Mouse (Mus musculus) heart, embryonic 11.5 days (tissue): Measurements from ENCODE around the gene Arsb. TPM values are rescaled to one million over a fixed set of nuclear protein-coding genes. Genes with fewer than 3 reads are reported as not detected.
A peak's percentile ranks its signal among the peaks of the same experiment; 100 is the strongest.

Experiments used
- ATAC-seq: fragments of 200-750 bp; cut with Nextera tagmentation; replicated peaks from 2 replicates; pipeline ENCODE4 v1.8.0; 2017; ENCODE audit warnings: moderate library complexity; ENCODE audit not compliant: insufficient number of reproducible peaks, low FRiP score, low TSS enrichment
- H3K27ac ChIP-seq: fragments of 300-500 bp; sonication (generic); 2 replicates; pipeline ENCODE4 v1.5.1; 2014; ENCODE audit warnings: mild to moderate bottlenecking, low read depth, low read length
- H3K27me3 ChIP-seq: fragments of 300-500 bp; sonication (generic); 2 replicates; pipeline ENCODE4 v1.6.1; 2014; ENCODE audit warnings: mild to moderate bottlenecking, low read length, mixed read lengths; ENCODE audit not compliant: control insufficient read depth, insufficient read depth
- H3K36me3 ChIP-seq: fragments of 300-500 bp; sonication (generic); 2 replicates; pipeline ENCODE4 v1.6.1; 2014; ENCODE audit warnings: mild to moderate bottlenecking, low read length, moderate library complexity, mixed read lengths; ENCODE audit not compliant: control insufficient read depth, insufficient read depth
- H3K4me1 ChIP-seq: fragments of 300-500 bp; sonication (generic); 2 replicates; pipeline ENCODE4 v1.6.1; 2014; ENCODE audit warnings: low read length; ENCODE audit not compliant: control insufficient read depth, insufficient read depth
- H3K4me2 ChIP-seq: fragments of 300-500 bp; sonication (generic); 2 replicates; pipeline ENCODE4 v1.6.1; 2014; ENCODE audit warnings: mild to moderate bottlenecking, moderate library complexity
- H3K4me3 ChIP-seq: fragments of 300-500 bp; sonication (generic); 2 replicates; pipeline ENCODE4 v1.5.1; 2014; ENCODE audit warnings: low read depth, low read length
- H3K9ac ChIP-seq: fragments of 300-500 bp; sonication (generic); 2 replicates; pipeline ENCODE4 v1.6.1; 2014; ENCODE audit warnings: mild to moderate bottlenecking, low read depth, low read length, moderate library complexity
- H3K9me3 ChIP-seq: fragments of 300-500 bp; sonication (generic); replicated peaks from 2 replicates; pipeline ENCODE4 v1.6.1; 2016; ENCODE audit warnings: low read length; ENCODE audit not compliant: control insufficient read depth
- WGBS: fragments of 180-500 bp; shearing (Covaris S2); extraction: QIAGEN DNeasy Blood & Tissue Kit; methylation state at CpG from one replicate; pipeline ENCODE4 v1.1.7; 2014; ENCODE audit not compliant: insufficient replicate concordance; 5-methylcytosine and 5-hydroxymethylcytosine counted together
- polyA plus RNA-seq: library from polyadenylated mRNA; unstranded; fragments of >200 nt; fragmentation: Nextera tagmentation; extraction: Ambion mirVana; gene quantifications from 2 replicates; pipeline ENCODE4 v1.2.1, GENCODE M21; 2014

Arsb gene
- polyA plus RNA-seq, 1 experiment from 2014 or later: 5.9 TPM

DNA sequence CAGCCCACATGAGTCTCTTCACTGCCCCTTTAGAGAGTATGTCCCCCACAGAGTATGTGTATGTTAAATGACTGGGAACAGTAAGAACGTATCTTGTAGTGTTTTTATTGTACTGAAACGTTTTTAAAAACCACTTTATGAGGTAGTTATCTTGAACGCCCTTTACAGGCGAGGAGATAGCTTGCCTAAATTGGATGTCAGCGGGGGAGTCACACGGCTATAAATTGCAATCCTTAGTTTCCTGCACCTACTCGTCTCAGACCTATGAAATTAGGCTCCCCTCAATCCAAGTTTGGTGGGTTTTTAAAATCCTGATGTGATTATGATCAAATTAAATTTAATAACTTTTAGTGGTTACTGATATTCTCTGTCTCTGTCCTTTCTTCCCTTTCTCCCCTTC, 1.4 kb downstream of the Arsb start:
- Histone ChIP-seq H3K4me2 (peak overlapping the region; percentile 98), H3K4me3 (no peak overlapping the region), H3K9ac (no peak overlapping the region), H3K36me3 (no peaks in the 10 kb centered on the region), H3K9me3 (no peaks in the 10 kb centered on the region), H3K4me1 (peaks cover 6% of the 10 kb centered on the region; the same call in 1 of the 2 replicates), H3K27ac (no peak overlapping the region), H3K27me3 (no peaks in the 10 kb centered on the region)
- 58% methylated on average over 7 of the region's 7 CpGs for WGBS
- ATAC-seq: no peak

- ATAC-seq: no peak
- H3K4me3 ChIP-seq: no peak overlapping the region
- no peak overlapping the region for H3K9ac ChIP-seq
- H3K27ac ChIP-seq: no peak overlapping the region
- H3K27me3 ChIP-seq: no peaks in the 10 kb centered on the region
- no peak overlapping the region for H3K4me2 ChIP-seq
- peaks cover 6% of the 10 kb centered on the region; the same call in 1 of the 2 replicates for H3K4me1 ChIP-seq
- H3K36me3 ChIP-seq: no peaks in the 10 kb centered on the region
- H3K9me3 ChIP-seq: no peaks in the 10 kb centered on the region
- WGBS: 58% methylated on average over 7 of the region's 7 CpGs
These were observed 2.4 kb downstream of the Arsb start for GRCm38 (mm10) chr13:93773704-93774315.

DNA sequence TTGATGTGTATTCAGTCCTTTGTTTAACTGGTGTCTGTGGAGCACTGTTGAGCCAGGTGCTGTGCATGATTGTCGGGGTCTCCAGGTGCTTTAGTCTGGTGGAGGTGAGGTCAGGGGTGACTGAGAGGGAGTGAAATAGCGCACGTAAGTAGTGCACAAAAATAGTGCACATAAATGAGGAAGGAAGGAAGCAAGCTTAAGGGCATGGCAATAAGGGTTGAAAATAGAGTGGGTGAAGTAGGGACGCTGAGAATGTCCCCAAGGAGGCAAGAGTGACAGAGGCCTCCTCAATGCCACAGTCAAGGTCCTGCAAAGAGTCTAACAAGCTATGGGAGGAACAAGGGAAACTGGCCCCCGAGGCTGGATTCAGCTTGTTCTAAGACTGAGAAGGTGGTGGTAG, 11.4 kb downstream of the Arsb start:
- ATAC-seq: no peak
- Histone ChIP-seq H3K4me1 (no peaks in the 10 kb centered on the region), H3K4me2 (no peak overlapping the region), H3K27me3 (no peaks in the 10 kb centered on the region), H3K4me3 (no peak overlapping the region), H3K9ac (no peak overlapping the region), H3K9me3 (no peaks in the 10 kb centered on the region), H3K36me3 (no peaks in the 10 kb centered on the region), H3K27ac (no peak overlapping the region)
- WGBS: 84% methylated on average over 5 of the region's 5 CpGs

DNA sequence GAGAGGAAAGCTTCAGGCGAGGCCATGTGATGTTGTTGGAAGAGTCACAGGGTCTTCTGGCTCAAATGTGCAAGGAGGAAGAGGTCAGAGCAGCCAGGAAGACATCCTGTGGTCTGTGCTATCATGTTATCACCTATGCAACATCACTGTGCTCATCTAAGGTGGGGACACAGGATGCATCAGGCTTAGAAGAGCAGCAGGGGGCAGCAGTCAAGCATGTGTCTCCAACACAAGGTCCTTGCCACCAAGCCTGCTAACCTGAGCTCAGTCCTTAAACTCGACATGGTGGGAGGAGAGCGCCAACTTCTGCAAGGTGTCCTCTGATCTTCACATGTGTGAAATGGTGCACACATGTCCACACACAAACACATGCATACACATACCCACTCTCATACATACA, 13.9 kb downstream of the Arsb start:
- Histone ChIP-seq H3K4me2 (no peak overlapping the region), H3K4me3 (no peak overlapping the region), H3K9me3 (no peaks in the 10 kb centered on the region), H3K27me3 (no peaks in the 10 kb centered on the region), H3K9ac (no peak overlapping the region), H3K27ac (no peak overlapping the region), H3K36me3 (no peaks in the 10 kb centered on the region), H3K4me1 (no peaks in the 10 kb centered on the region)
- no peak for ATAC-seq
- 59% methylated on average over 3 of the region's 3 CpGs for WGBS

GRCm38 (mm10) chr13:93786051-93786450, 14.6 kb downstream of the Arsb start:
- Histone ChIP-seq H3K27me3 (no peaks in the 10 kb centered on the region), H3K27ac (no peak overlapping the region), H3K36me3 (no peaks in the 10 kb centered on the region), H3K4me2 (no peak overlapping the region), H3K4me3 (no peak overlapping the region), H3K9ac (no peak overlapping the region), H3K4me1 (no peaks in the 10 kb centered on the region), H3K9me3 (no peaks in the 10 kb centered on the region)
- no peak for ATAC-seq
- 82% methylated on average over 2 of the region's 2 CpGs for WGBS

GRCm38 (mm10) chr13:93787647-93788046, 16.2 kb downstream of the Arsb start:
- Histone ChIP-seq H3K36me3 (no peaks in the 10 kb centered on the region), H3K4me1 (no peaks in the 10 kb centered on the region), H3K9ac (no peak overlapping the region), H3K27me3 (no peaks in the 10 kb centered on the region), H3K9me3 (no peaks in the 10 kb centered on the region), H3K4me2 (no peak overlapping the region), H3K27ac (no peak overlapping the region), H3K4me3 (no peak overlapping the region)
- no peak for ATAC-seq
- WGBS: 68% methylated on average over 8 of the region's 8 CpGs

DNA sequence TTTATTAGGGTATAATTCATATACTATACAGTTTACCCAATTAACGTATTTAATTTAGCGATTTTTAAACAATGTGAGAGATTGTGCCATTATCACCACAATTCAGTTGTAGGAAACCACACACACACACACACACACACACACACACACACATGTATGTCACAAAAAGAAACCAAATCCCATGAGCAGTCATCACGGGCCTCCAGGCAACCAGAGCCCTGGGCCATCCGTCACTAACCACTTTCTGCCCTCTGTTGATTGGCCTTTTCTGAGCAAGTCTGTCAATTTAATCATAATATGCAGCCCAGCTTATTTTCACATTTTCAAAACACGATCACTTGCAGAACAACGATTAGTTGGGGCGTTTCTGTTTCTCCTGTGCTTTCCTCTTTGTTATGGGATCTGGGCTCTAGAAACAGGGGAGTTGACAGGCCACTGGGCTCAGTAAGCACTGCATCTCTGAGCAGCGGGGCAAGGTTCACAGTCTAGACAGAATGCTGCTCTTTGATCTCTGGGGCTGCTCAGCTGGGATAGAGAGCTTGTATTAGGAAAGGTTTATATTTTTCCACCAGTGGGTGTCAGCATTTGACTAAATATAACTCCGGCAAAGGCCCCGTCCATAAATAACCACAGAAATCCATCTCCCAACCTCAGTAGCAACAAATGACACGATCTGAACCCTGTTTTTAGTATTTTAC, 21.7 kb downstream of the Arsb start:
- no peaks in the 10 kb centered on the region for H3K27me3 ChIP-seq
- ATAC-seq: no peak
- no peaks in the 10 kb centered on the region for H3K9me3 ChIP-seq
- WGBS: 48% methylated on average over 11 of the region's 11 CpGs
- H3K4me3 ChIP-seq: no peak overlapping the region
- no peak overlapping the region for H3K4me2 ChIP-seq
- no peaks in the 10 kb centered on the region for H3K36me3 ChIP-seq
- no peak overlapping the region for H3K27ac ChIP-seq
- no peak overlapping the region for H3K9ac ChIP-seq
- H3K4me1 ChIP-seq: no peaks in the 10 kb centered on the region

DNA sequence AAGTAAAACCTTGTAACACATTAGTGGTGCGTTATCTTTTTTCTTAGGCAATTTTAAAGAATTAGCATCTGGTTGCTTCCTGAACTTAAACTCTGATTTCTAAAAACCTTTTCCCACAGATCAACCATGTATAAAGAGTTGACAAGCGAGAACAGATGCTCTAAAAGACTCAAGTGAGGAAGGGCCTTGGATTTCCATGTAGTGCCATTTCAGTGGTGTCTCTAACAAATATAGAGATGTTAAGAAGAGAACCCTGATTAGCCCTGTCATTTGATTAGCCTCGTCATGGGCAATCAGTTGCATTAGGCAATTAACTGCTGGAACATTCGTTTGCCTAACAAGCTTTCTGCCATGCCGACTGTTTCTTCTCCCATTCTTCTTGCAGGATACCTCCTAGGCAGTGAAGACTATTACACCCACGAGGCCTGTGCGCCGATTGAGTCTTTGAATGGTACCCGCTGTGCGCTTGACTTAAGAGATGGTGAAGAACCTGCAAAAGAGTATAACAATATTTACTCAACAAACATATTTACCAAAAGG, 22.3 kb downstream of the Arsb start:
- WGBS: 78% methylated on average over 10 of the region's 10 CpGs
- Histone ChIP-seq H3K4me3 (no peak overlapping the region), H3K36me3 (no peaks in the 10 kb centered on the region), H3K4me2 (no peak overlapping the region), H3K27me3 (no peaks in the 10 kb centered on the region), H3K9me3 (no peaks in the 10 kb centered on the region), H3K27ac (no peak overlapping the region), H3K9ac (no peak overlapping the region), H3K4me1 (no peaks in the 10 kb centered on the region)
- ATAC-seq: no peak
